Mouse (Mus musculus) natural killer cell, adult 2 months (primary cell): ENCODE measurements at regions not wholly inside any gene's neighbourhood (a gene's known extent, or its start where the extent isn't known, plus 50 kb on each side); places are given as distances from the start of the nearest gene placed in this dataset.
A peak's percentile ranks its signal among the peaks of the same experiment; 100 is the strongest.
"Not testable (repeated sequence)": the region's sequence is repeated elsewhere in the genome, so short reads cannot be mapped to it uniquely, and the experiment has no call there.

Experiments
- DNase-seq, 2 experiments: peaks; one replicate each; pipeline ENCODE4 v3.0.0; 2022; ENCODE audit warnings: low spot score in 2 of 2

DNA sequence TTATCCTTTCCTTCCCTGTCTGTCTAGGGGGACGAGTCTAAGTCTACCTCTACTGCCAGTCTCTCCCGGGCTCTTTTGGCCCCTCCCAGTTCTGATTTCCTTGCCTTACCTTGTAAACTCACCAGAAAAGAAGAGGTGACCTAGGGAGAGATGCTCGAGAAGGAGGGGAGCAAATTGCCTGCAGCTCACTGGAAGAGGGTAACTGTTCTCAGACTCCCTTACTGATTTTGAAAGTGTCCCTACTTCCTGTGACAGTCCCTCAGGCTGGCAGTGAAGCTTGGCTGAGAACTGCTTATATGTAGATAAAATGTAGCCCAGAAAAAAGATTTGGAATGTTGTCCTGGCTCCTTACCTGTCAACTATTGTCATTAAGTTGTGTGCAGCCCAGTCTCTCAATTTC, 180.6 kb upstream of the Tab2 start:
- DNase-seq, result no peak

DNA sequence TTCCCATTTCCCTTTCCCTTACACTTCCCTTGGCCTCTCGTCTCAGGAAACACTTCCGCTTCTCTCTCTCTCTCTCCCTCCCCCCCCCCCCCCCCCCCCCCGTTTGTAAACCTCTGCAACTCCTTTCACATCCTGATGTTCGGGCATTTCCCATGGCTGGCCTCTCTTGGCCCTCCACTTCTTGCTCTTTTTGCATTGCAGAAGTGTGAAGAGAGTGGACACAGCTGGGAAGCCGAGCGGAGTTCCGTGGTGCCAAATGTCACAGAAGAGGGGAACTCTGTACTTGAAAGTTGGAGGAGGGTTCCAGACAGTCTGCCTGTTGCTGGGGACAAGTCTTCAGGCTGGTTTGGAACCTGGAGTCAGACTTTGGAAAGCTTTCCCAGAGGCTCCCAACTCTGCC, 179.2 kb upstream of the Tab2 start:
- no peak for DNase-seq

DNA sequence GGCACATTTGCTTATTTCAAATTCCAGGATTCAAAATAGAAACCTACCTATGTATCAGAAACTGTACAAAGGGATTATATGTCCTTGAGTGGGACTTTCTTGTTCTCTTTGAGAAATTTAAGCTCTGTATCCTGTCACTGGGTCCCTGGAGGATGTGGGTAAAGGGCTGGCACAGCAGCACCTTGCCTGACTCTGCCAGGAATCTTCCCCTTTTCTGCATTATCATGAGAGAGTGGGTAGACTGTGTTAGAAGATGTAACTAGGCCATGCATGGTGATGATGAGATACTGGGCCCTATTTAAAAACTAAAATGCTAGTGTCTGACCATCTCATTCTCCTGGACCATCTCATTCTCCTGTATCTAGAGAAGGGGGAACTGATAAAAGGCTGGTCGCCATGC, 178.4 kb upstream of the Tab2 start:
- DNase-seq, result no peak

DNA sequence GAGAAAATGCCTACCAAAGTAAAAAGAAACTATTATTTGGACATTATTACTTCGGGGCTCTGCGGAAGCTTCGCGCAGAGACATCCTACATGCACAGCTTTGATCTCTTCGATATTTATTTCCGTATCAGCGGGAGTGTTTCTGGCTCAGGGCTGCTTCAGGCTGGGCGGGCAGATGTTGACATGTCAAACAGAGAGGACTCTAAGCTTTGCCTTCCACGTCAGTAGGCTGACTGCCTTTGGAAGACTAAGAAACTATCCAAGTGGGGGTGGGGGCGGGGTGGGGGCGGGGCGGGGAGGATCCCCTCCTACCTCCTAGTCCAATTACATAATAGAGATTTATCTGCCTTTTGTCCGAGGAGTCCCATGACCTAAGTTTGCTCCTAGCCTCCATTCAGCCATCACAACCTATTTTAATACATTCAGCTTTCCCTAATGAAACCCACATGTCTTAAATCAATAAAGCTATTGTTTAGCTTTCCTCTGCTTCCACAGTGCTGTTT, 177.5 kb upstream of the Tab2 start:
- DNase-seq, result no peak

DNA sequence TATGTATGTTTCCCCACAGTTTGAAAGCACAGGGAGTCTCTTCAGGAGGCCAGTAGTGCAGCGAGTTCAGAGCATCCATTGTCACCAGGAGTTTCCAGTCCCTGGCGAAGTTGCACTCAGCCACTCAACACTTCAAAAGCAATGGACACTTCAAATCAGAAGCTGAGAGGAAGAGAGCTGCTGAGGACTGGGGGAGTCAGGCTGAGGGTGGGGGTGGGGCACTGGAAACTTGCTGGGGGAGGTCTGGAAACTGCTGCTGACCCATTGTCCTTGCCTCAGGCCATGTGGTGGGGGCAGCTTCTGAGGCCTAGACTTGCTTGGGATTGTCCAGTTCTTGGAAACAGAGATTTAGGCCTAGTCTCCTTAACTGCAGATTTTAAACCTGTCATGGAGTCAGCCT, 176.8 kb upstream of the Tab2 start:
- no peak for DNase-seq

DNA sequence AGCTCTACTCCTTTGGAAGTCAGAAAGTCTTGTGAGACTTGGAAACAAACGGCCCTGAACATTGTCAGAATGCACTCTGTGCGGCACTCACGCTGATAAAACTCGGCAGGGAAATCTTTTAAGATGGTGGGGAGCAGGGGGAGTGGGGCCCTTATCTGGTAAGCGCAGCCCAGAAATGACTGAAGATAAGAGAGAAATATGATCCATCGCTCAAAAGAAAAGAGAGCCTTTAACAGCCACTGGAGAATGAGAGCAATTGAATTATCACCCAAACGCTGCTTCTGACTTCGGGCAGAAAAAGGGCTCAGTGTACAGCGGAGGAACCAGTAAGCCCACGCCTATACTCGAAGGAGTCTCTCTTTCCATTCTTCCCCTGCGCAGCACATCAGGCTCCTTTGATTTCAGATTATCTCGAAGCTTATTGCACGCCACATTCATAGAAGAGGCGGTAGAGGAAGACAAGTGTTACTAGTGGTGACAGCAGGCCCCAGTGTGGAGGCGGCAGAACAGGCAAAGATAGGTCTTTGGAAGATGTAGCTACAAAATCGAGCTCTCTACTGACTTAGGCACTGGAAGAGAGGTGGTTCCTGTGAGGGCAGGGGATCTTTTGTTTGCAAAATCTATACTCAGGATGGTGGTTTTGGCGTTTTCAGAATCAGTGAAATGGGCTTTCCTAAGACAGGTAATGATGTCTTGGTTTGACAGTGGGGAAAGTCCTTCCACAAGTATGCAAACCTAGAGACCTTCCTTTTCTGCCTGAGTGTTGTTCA, 174.6 kb upstream of the Tab2 start:
- peak; percentile 44 to 72 for DNase-seq

DNA sequence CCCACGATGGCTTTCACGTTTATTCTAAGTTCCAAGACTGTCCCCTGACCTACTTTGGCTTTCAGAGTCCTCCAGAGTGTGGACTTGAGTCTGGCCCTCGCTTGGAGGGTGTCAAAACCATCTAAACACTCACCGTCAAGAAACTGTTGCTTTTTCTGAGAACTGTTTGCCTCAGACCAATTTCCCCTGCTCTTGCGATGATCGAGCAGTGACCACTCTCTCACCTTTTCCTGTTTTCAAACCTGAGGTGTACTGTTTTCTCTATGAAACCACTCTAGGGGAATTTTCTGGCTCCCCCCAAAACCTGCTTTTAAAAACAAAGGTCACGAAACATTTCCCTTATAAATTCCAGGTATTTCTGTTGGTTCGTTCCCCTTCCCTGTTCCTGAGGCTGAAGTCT, 174.0 kb upstream of the Tab2 start:
- DNase-seq, result peak; percentile 70 to 84

DNA sequence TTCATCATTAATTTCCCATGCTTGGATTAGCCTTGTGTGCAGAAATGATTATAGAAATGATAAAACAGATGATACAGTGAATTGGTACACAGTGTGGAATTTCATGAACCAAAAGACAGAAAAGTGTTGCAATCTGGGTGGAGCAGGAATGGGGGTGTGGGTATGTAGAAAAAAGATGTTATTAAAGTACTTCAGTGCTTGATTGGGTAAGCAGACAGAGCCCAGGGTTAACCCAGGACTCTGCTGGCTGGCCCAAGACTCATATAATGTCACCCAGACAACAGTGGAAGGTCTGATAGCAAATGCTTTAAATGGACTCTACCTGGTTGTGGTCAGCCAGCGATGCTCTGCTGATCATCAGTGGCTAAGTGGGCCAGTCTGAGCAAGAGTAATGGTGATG, 168.1 kb upstream of the Tab2 start:
- DNase-seq, result no peak

DNA sequence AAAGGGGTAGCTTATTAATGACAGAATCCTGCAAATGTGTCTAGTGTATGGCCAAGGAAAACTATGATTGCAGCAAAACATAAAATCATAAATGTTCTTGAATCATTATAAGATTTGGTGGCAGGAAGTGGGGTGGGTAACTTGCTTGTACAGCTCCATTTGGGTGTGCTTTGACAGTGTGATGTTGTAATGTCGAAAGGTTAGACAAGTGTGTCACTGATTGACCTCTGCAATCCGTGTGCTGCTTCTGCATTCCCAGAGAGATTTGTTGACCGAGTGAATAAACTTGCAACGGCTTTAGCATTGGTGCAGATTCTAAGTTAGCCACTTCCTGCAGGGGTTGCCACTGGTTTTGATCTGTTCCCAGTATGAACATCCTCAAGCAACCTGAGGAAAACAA, 165.9 kb upstream of the Tab2 start:
- peak in 1 of 2 experiments; percentile 36 for DNase-seq

DNA sequence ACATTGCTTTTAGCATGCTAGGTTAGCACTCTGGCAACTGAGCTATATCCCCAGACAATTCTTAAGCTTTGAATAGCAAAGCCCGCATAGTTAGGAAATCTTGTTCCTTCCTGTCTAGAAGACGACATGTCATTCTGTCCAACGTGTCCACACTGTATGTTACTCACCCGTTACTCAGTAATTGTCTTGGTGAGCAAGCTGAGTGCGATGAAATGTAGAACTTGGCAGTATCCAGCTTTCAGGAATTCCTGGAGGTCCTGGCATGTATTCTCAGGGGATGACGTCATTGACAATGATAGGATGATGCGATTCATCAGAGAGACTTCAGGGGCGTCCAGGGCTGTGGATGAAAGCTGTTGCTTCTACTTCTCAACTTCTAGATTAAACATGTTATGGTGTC, 160.8 kb upstream of the Tab2 start:
- no peak for DNase-seq

DNA sequence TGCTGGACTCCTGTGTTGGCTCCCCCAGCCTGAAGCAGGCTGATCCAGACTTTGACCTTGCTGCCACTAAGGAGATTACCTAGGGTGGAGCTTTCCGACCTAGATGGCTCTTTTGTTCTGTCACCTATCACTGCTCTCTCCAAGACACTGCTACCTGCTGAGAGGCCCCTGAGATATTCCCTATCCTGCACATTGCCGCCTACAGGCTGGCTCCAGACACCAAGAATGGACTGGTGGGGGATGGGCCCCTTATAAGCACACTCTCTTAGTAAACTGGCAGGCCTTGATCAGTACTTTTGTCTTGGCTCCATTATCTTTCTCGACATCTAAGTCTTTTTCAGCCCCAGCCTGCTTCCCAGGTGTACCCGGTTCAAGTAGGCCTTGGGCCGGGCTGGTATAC, 158.9 kb upstream of the Tab2 start:
- DNase-seq, result not testable (repeated sequence)

DNA sequence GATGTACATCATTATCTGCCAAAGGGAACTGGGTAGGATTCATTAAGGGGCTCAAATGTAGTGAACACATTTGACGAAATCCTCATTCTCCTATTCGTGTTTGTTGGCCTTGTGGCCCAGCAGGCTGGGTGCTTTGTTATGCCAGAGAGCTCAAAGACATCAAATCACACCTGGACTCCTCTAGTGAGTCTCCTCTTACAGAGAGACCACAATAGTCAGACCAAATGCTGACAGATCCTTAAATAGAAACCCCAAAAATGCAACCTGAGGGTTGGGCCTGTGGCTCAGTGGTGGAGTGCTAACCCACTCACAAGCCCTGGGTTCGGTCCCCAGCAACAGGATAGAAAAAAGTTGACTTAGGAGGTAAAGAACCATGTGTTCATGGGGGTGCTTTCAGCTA, 158.5 kb upstream of the Tab2 start:
- peak in 1 of 2 experiments; percentile 26 for DNase-seq

DNA sequence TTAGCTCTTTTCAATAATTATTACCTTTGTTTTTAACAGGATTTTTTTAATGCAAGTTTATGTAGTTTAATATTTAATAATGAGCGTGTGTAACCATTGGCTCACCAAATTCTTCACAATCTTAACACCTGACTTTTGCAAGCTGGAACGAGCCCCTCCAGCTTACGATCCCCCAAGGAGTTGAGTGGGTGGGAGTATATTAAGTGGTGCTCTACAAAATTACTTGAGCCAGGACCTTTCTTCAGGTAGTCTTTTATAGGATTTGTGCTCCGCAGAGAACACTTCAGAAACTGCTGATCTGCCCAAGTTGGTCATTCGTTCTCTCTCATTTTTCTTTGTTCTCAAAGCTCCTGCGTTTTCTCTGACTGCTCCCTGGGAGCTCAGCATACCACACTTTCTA, 144.5 kb upstream of the Tab2 start:
- DNase-seq, result no peak

DNA sequence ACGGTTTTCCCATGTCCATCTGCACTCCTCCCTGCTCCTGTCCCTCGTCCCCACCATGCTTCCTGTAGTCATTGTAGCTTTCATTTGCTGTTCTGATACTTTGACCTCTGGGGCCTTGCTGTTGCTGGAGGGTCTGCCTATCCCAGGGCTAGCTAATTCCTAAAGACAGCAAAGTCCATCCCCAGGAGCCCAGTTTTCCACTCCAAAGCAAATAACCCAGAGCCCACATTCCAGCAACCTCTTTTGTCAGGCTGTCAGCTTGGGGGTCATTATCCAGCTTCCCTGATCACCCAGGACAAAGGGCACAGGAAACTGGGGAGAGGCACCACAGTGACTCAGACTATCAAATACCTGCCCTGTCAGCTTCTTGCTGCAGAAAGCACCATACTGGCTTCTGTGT, 139.9 kb upstream of the Tab2 start:
- DNase-seq, result no peak

DNA sequence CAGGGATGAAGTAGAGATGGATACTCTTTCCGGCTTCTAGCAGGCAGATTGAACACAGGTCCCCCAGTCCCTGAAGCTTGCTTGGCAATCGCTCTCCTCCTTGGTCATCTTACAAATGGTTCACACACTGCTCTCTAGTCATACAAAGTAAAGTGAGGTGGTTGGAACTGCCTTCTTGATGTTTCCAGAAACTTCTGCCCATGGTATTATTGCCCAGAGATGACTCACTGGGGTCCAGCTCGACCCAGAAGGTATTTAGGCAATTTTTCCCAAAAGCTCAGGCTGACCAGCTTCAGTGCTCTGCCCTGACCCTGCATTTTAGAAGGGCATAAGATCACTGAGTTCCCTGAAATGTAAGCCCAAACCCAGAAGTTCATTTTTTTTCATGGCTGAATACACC, 139.2 kb upstream of the Tab2 start:
- no peak for DNase-seq

DNA sequence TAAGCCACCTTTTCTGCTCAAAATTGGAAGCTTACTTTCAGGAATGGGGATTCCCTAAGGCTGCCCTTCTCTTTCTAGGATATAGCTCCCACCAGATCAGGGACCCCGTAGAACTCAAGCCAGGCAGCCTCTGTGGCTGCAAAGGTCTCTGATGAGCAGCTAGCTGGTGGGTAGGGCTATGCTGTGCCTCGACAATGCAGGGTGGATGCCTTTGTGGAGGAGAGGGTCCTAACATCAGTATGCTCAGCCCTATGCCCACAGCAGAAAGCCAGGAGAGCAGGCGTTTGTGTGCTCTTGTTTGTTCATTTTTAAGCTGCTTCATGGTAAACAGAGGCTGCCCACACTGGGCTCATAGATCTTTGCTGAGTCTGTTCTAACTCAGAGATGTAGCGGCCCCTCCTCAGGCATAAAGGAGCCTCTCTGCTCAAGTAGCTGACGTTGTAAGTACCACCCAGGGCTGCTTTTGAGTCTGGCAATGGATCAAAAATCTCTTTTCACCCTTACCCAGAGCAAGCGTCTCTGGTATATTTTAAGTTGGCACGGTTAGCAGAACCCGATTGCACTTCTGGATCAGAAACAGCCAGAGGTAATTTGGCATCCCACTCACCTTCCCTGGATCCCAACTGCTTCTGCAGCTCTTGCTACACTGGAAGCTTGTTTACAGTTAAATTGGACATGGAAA, 136.0 kb upstream of the Tab2 start:
- DNase-seq, result no peak

DNA sequence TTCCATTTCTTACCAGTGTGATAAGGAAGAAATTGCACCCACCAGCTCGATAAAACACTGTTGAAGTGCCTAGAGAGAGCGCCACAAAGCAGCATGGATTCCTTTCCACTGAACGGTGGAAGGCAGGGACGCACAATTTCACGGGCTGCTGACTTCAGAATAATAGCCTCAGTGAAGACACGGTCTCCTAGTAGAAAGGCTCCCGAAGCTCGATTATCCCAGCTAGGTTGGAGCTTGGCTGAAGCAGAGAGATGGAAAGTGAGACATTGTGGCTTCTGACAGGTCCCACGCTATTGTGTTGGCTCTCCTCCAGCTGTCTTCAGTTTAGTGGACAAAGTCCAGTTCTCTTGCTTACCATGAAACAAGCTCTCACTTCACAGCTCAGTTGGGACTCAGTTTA, 133.3 kb upstream of the Tab2 start:
- no peak for DNase-seq

DNA sequence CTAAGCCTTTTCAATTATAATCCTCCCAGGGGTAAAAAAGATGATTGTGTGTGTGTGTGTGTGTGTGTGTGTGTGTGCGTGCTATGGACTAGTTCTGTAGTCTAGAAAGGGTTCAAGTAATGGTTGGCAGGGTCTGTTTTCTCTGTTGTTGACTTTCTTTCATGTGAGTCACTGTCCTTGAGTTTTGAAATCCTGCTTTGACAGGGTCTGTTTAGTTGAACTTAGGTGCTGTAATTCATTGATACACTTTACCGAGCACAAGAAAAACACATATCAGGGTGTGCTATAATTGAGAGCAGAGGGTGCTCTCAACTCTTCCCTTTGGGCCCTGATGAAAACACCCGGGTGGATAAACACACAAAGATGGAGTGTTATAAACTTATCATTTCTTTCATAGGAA, 132.7 kb upstream of the Tab2 start:
- DNase-seq, result no peak

DNA sequence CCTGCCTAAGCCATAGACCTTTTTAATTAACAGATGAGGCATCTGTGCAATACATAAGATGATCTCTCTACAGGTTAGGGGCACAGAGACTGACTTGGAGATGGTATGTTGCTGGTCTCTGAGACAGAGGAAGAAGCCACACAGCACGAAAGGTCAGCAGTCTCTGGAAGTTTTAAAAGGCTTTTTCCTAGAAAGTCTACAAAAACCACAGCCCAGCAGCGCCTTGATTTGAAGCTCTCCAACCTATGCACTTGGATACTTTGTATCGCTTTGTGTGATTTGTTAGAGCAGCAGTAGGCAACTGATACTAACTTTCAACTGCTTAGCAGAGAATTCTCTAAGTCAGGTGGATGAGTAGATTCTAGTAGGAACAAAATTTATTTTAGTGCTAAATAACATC, 132.3 kb upstream of the Tab2 start:
- DNase-seq, result no peak

DNA sequence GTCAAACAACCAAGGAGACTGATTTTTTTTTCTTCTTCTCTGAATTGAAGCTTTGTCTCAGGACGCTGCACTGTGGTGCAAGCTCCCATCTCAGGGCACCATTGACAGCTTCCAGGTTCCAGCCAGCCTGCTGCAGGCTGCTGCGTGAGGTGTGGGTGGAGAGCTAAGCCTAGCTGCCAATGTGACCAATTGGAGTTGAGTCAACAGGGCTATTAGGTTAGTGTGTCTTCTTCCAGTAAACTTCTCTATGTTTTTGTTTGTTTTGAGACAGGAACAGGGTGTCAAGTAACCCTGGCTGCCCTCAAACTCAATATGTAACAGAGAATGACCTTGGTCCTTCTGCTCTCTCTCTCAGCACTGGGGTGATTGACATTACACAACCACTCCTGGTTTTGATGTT, 131.1 kb upstream of the Tab2 start:
- DNase-seq, result no peak

DNA sequence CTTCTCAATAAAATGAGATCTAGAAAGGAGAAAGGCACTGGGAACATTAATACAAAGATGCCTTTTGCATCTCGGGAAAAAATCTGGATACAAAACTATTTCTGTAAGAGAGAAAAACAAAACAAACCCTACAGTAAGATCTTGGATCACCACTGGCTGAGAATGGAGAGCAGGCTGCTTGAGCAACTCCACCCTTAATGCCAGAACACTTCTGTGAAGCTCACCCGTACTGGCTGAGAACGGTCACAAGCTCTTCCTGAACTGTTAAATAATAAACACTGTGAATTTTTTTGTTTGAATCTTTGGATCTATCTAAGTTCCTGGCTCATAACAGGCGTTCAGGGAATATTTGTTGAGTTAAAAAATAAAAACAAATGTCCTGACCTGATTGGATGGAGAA, 130.4 kb upstream of the Tab2 start:
- no peak for DNase-seq

DNA sequence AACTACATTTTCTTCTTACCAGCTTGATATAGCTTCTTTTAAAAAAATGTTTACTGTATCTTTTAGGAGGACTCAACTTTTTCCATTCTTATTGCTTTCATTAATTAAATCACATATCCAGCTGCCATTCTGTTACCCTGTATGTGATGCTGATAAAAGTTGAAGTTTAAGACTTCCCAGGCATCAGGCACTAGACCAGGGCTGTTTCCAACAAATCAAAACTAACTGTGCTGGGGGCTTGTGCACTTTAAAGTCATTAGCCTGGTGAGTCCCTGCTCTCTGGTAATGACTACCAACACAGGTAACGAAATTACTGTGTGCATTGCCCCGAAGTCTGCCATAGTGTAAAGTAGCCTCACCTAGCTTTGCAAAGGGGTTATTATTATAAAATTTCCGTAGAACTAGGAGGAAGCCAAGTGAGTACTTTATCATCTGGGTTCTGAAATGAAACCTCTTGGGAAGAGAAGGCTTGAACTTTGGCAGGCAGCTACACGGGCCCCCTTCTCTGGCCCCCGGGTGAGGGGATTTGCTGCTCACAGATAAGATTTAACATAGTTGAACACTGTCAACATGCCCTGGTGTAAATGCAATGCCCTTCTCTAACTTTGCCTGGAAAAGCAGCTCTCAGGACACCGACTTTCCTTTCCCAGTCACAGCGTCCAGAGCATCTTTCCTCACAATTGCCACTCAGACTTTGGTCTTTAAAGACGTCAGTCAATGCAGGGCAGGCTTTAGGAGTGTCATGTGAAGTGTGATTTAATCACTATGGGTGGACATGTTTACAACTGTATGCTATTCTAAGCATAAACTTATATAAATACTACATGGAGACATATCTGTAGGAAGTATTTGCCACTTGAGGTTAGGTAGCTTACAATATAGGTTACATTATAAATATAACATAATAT, 122.1 kb upstream of the Tab2 start:
- DNase-seq, result no peak
